Mouse (Mus musculus) olfactory bulb, adult 2 months (tissue): ENCODE results near the gene Tubgcp6. TPM values are rescaled to one million over a fixed set of nuclear protein-coding genes. Genes with fewer than 3 reads are reported as not detected.

Experiments
- H3K27ac ChIP-seq: fragments of 200-500 bp; 2 replicates; pipeline ENCODE4 v1.5.1; 2012; ENCODE audit warnings: low read depth, low read length; ENCODE audit not compliant: insufficient read depth
- H3K4me1 ChIP-seq: fragments of 200-500 bp; 2 replicates; pipeline ENCODE4 v1.6.1; 2012; ENCODE audit warnings: low read length; ENCODE audit not compliant: control insufficient read depth, insufficient read depth
- H3K4me3 ChIP-seq: fragments of 200-500 bp; 2 replicates; pipeline ENCODE4 v1.5.1; 2012; ENCODE audit warnings: mild to moderate bottlenecking, low read depth, low read length, moderate library complexity; ENCODE audit not compliant: insufficient read depth
- CTCF ChIP-seq: fragments of 200-500 bp; IDR thresholded peaks from 2 replicates; pipeline ENCODE4 v1.5.1; 2012; ENCODE audit warnings: low read depth, mild to moderate bottlenecking, low read length, moderate library complexity; ENCODE audit not compliant: insufficient read depth
- POLR2A ChIP-seq: fragments of 200-500 bp; IDR thresholded peaks from 2 replicates; pipeline ENCODE4 v1.6.1; 2012; ENCODE audit warnings: mild to moderate bottlenecking, low read depth, low read length, moderate library complexity; ENCODE audit not compliant: insufficient read depth
- WGBS: fragments of 180-500 bp; shearing (Covaris S2); methylation state at CpG from one replicate; pipeline ENCODE4 v1.1.7; 2018; 5-methylcytosine and 5-hydroxymethylcytosine counted together
- polyA plus RNA-seq: library from polyadenylated mRNA; stranded (reverse); fragments of >200 nt; gene quantifications from 2 replicates; pipeline ENCODE4 v1.2.4, GENCODE M21; 2012; ENCODE audit warnings: low replicate concordance; ENCODE audit not compliant: missing spikeins, insufficient read depth, insufficient read length

Tubgcp6 gene
- polyA plus RNA-seq = 77.8 TPM in 1 of 2 replicates, not detected in the other

- Histone ChIP-seq H3K27ac (peak within 1 kb of the TSS; percentile 47), H3K4me1 (peaks cover 32% of the 10 kb centered on the region), H3K4me3 (peak within 1 kb of the TSS; percentile 81)
- WGBS = under 1% methylated on average over 47 of the region's 47 CpGs
- TF ChIP-seq CTCF (no peak), POLR2A (peak; percentile 74; the same call in 1 of the 2 replicates)
Measured at GRCm38 (mm10) chr15:89122649-89123366, at the start of gene Tubgcp6. Tubgcp6 (minus strand) TSS chr15:89123112.

- 39% methylated on average over 17 of the region's 17 CpGs for WGBS
- Histone ChIP-seq H3K27ac (peak overlapping the region; percentile 84), H3K4me3 (peak overlapping the region; percentile 70), H3K4me1 (peaks cover 68% of the 10 kb centered on the region)
- TF ChIP-seq CTCF = no peak
- no peak for TF ChIP-seq POLR2A
Measured at GRCm38 (mm10) chr15:89172276-89172935, 49.5 kb upstream of the Tubgcp6 start.

- WGBS = 87% methylated on average over 5 of the region's 5 CpGs
- H3K4me3 ChIP-seq = no peak overlapping the region
- TF ChIP-seq CTCF = no peak; the same call in 1 of the 2 replicates
- no peak for TF ChIP-seq POLR2A
- H3K4me1 ChIP-seq = peaks cover 60% of the 10 kb centered on the region
- no peak overlapping the region for H3K27ac ChIP-seq
Measured at GRCm38 (mm10) chr15:89171526-89172051, 48.7 kb upstream of the Tubgcp6 start.

- H3K4me3 ChIP-seq = no peak overlapping the region
- no peak for TF ChIP-seq CTCF
- no peak for TF ChIP-seq POLR2A
- WGBS = 50% methylated on average over 3 of the region's 3 CpGs
- peak overlapping the region; percentile 32; the same call in 1 of the 2 replicates for H3K27ac ChIP-seq
- peaks cover 52% of the 10 kb centered on the region for H3K4me1 ChIP-seq
Measured at GRCm38 (mm10) chr15:89170102-89170501, 47.2 kb upstream of the Tubgcp6 start.

- Histone ChIP-seq H3K4me3 (no peak overlapping the region), H3K4me1 (peaks cover 45% of the 10 kb centered on the region), H3K27ac (peak overlapping the region; percentile 40; the same call in 1 of the 2 replicates)
- TF ChIP-seq POLR2A (0 out of 2 replicates have a peak, but pooled peaks have one; percentile 12), CTCF (no peak)
- 9% methylated on average over 10 of the region's 10 CpGs for WGBS
Measured at GRCm38 (mm10) chr15:89169431-89169830, 46.5 kb upstream of the Tubgcp6 start.

- Histone ChIP-seq H3K27ac (no peak overlapping the region), H3K4me3 (no peak overlapping the region), H3K4me1 (peaks cover 40% of the 10 kb centered on the region)
- TF ChIP-seq POLR2A (no peak), CTCF (no peak)
- 41% methylated on average over 10 of the region's 10 CpGs for WGBS
Measured at GRCm38 (mm10) chr15:89168922-89169321, 46.0 kb upstream of the Tubgcp6 start.

- no peak overlapping the region for H3K4me3 ChIP-seq
- TF ChIP-seq CTCF (no peak), POLR2A (no peak)
- WGBS = 90% methylated on average over 12 of the region's 12 CpGs
Measured at GRCm38 (mm10) chr15:89165478-89165877, 42.6 kb upstream of the Tubgcp6 start.

GRCm38 (mm10) chr15:89161397-89161796 lies 38.5 kb upstream of the Tubgcp6 start:
- 89% methylated on average over 9 of the region's 9 CpGs for WGBS
- Histone ChIP-seq H3K4me3 (no peak overlapping the region), H3K4me1 (no peaks in the 10 kb centered on the region), H3K27ac (no peak overlapping the region)
- TF ChIP-seq POLR2A (no peak), CTCF (no peak)

More at GRCm38 (mm10) chr15:89165478-89165877, 42.6 kb upstream of the Tubgcp6 start:
- Histone ChIP-seq H3K27ac (no peak overlapping the region), H3K4me1 (peaks cover 17% of the 10 kb centered on the region)

GRCm38 (mm10) chr15:89158516-89158915 lies 35.6 kb upstream of the Tubgcp6 start:
- H3K4me3 ChIP-seq = no peak overlapping the region
- no peak overlapping the region for H3K27ac ChIP-seq
- WGBS = 95% methylated on average over 16 of the region's 16 CpGs
- H3K4me1 ChIP-seq = no peaks in the 10 kb centered on the region
- TF ChIP-seq CTCF (no peak), POLR2A (no peak)
